Mouse (Mus musculus) MEL (cell line): ENCODE data around the gene Adprhl1. TPM values are rescaled to one million over a fixed set of nuclear protein-coding genes. Genes with fewer than 3 reads are reported as not detected.

Experiments used
- DNase-seq: peaks from one replicate; pipeline ENCODE4 v3.0.0; 2011; ENCODE audit warnings: low read depth, low spot score
- H3K27ac ChIP-seq: 2 replicates; pipeline ENCODE4 v1.5.1; 2012; ENCODE audit warnings: low read depth, mild to moderate bottlenecking, control low read depth, low read length, moderate library complexity; ENCODE audit not compliant: control insufficient read depth
- H3K27me3 ChIP-seq, 2 experiments: fragments of 150-350 bp in 1 of 2; sonication (generic) in 1 of 2; 2 replicates each; pipeline ENCODE4 v1.6.1; 2012; ENCODE audit warnings: low read length in 2 of 2, mild to moderate bottlenecking in 2 of 2, improper control_type of control experiment in 1 of 2, moderate library complexity in 1 of 2; ENCODE audit not compliant: insufficient read depth in 2 of 2, control insufficient read depth in 1 of 2
- H3K36me3 ChIP-seq, 2 experiments: 2 replicates each; pipeline ENCODE4 v1.6.1; 2012 to 2014; ENCODE audit warnings: low read length in 2 of 2, improper control_type of control experiment in 1 of 2, inconsistent platforms in 1 of 2, mild to moderate bottlenecking in 1 of 2; ENCODE audit not compliant: insufficient read depth in 2 of 2, control insufficient read depth in 1 of 2
- H3K4me1 ChIP-seq, 2 experiments: fragments of 150-350 bp in 1 of 2; sonication (generic) in 1 of 2; 2 replicates each; pipeline ENCODE4 v1.6.1; 2012; ENCODE audit warnings: low read length in 2 of 2, improper control_type of control experiment in 1 of 2, mild to moderate bottlenecking in 1 of 2; ENCODE audit not compliant: insufficient read depth in 2 of 2, control insufficient read depth in 1 of 2
- H3K4me3 ChIP-seq, 2 experiments: fragments of 150-350 bp in 1 of 2; sonication (generic) in 1 of 2; 2 replicates each; pipeline ENCODE4 v1.5.1; 2012; ENCODE audit warnings: low read depth in 2 of 2, low read length in 2 of 2, mild to moderate bottlenecking in 2 of 2, moderate library complexity in 2 of 2, control low read depth in 1 of 2, improper control_type of control experiment in 1 of 2; ENCODE audit not compliant: control insufficient read depth in 1 of 2, insufficient read depth in 1 of 2
- H3K79me2 ChIP-seq: 2 replicates; pipeline ENCODE4 v1.6.1; 2012; ENCODE audit warnings: mild to moderate bottlenecking, low read length, moderate library complexity; ENCODE audit not compliant: control insufficient read depth, poor library complexity, insufficient read depth
- H3K9ac ChIP-seq: 2 replicates; pipeline ENCODE4 v1.6.1; 2012; ENCODE audit warnings: low read depth, mild to moderate bottlenecking, control low read depth, low read length, moderate library complexity; ENCODE audit not compliant: control insufficient read depth, poor library complexity, severe bottlenecking
- H3K9me3 ChIP-seq: fragments of 150-350 bp; sonication (generic); replicated peaks from 2 replicates; pipeline ENCODE4 v1.6.1; 2012; ENCODE audit warnings: mild to moderate bottlenecking, low read length, improper control_type of control experiment, moderate library complexity; ENCODE audit not compliant: insufficient read depth
- BHLHE40 ChIP-seq: IDR thresholded peaks from 2 replicates; pipeline ENCODE4 v1.6.1; 2012; ENCODE audit warnings: low read depth, mild to moderate bottlenecking, inconsistent platforms, low read length, improper control_type of control experiment, borderline replicate concordance
- CHD2 ChIP-seq: IDR thresholded peaks from 2 replicates; pipeline ENCODE4 v1.6.1; 2011; ENCODE audit warnings: low read length, improper control_type of control experiment
- CTCF ChIP-seq, 3 experiments: IDR thresholded peaks in 2 of 3; conservative IDR thresholded peaks in 1 of 3; 2 replicates each; pipeline ENCODE4 v1.5.1; 2011 to 2012; ENCODE audit warnings: low read length in 3 of 3, low read depth in 2 of 3, mild to moderate bottlenecking in 2 of 3, improper control_type of control experiment in 1 of 3, inconsistent platforms in 1 of 3, mixed read lengths in 1 of 3, moderate library complexity in 1 of 3; ENCODE audit not compliant: control insufficient read depth in 1 of 3, insufficient read depth in 1 of 3, poor library complexity in 1 of 3, severe bottlenecking in 1 of 3
- E2F4 ChIP-seq: IDR thresholded peaks from 2 replicates; pipeline ENCODE4 v1.6.1; 2011; ENCODE audit warnings: low read depth, low read length, improper control_type of control experiment, borderline replicate concordance
- ELF1 ChIP-seq: IDR thresholded peaks from 2 replicates; pipeline ENCODE4 v1.6.1; 2014; ENCODE audit warnings: low read depth, mild to moderate bottlenecking, inconsistent platforms, low read length, improper control_type of control experiment, moderate library complexity
- ETS1 ChIP-seq: IDR thresholded peaks from 2 replicates; pipeline ENCODE4 v1.6.1; 2012; ENCODE audit warnings: low read depth, mild to moderate bottlenecking, inconsistent platforms, low read length, improper control_type of control experiment, moderate library complexity
- GATA1 ChIP-seq: IDR thresholded peaks from 2 replicates; pipeline ENCODE4 v1.6.1; 2011; ENCODE audit warnings: low read depth, low read length, improper control_type of control experiment
- HCFC1 ChIP-seq: IDR thresholded peaks from 2 replicates; pipeline ENCODE4 v1.6.1; 2012; ENCODE audit warnings: low read depth, mild to moderate bottlenecking, inconsistent platforms, low read length, improper control_type of control experiment, moderate library complexity
- KAT2A ChIP-seq: conservative IDR thresholded peaks from 2 replicates; pipeline ENCODE4 v1.6.1; 2012; ENCODE audit warnings: low read depth, low read length, improper control_type of control experiment, inconsistent platforms
- MAFK ChIP-seq: IDR thresholded peaks from 2 replicates; pipeline ENCODE4 v1.6.1; 2011; ENCODE audit warnings: low read depth, mild to moderate bottlenecking, low read length, improper control_type of control experiment, borderline replicate concordance
- MAZ ChIP-seq: IDR thresholded peaks from 2 replicates; pipeline ENCODE4 v1.6.1; 2012; ENCODE audit warnings: low read depth, mild to moderate bottlenecking, inconsistent platforms, low read length, improper control_type of control experiment
- MEF2A ChIP-seq: IDR thresholded peaks from 2 replicates; pipeline ENCODE4 v1.6.1; 2014; ENCODE audit warnings: low read depth, mild to moderate bottlenecking, inconsistent platforms, low read length, improper control_type of control experiment; ENCODE audit not compliant: poor library complexity, insufficient replicate concordance, severe bottlenecking; ENCODE audit errors: extremely low read depth
- MYC ChIP-seq: IDR thresholded peaks from 2 replicates; pipeline ENCODE4 v1.6.1; 2011; ENCODE audit warnings: low read depth, mild to moderate bottlenecking, low read length, improper control_type of control experiment, moderate library complexity
- NELFE ChIP-seq: IDR thresholded peaks from 2 replicates; pipeline ENCODE4 v1.6.1; 2011; ENCODE audit warnings: low read depth, low read length, improper control_type of control experiment
- NRF1 ChIP-seq: IDR thresholded peaks from 2 replicates; pipeline ENCODE4 v1.6.1; 2014; ENCODE audit warnings: low read depth, mild to moderate bottlenecking, inconsistent platforms, low read length, improper control_type of control experiment, moderate library complexity; ENCODE audit not compliant: poor library complexity, insufficient read depth, severe bottlenecking
- POLR2AphosphoS2 ChIP-seq: IDR thresholded peaks from 2 replicates; pipeline ENCODE4 v1.6.1; 2011; ENCODE audit warnings: low read length, improper control_type of control experiment
- POLR2AphosphoS5 ChIP-seq: IDR thresholded peaks from 2 replicates; pipeline ENCODE4 v1.6.1; 2012; ENCODE audit warnings: low read depth, borderline replicate concordance, mild to moderate bottlenecking, inconsistent platforms, low read length, moderate library complexity, mixed read lengths
- RCOR1 ChIP-seq: IDR thresholded peaks from 2 replicates; pipeline ENCODE4 v1.6.1; 2012; ENCODE audit warnings: low read depth, mild to moderate bottlenecking, inconsistent platforms, low read length, improper control_type of control experiment
- SIN3A ChIP-seq: IDR thresholded peaks from 2 replicates; pipeline ENCODE4 v1.6.1; 2012; ENCODE audit warnings: low read length, improper control_type of control experiment, inconsistent platforms
- SMC3 ChIP-seq: IDR thresholded peaks from 2 replicates; pipeline ENCODE4 v1.6.1; 2011; ENCODE audit warnings: low read depth, low read length, improper control_type of control experiment
- TBP ChIP-seq: IDR thresholded peaks from 2 replicates; pipeline ENCODE4 v1.8.0; 2011; ENCODE audit warnings: low read depth, low read length, improper control_type of control experiment
- UBTF ChIP-seq: IDR thresholded peaks from 2 replicates; pipeline ENCODE4 v1.6.1; 2012; ENCODE audit warnings: low read depth, mild to moderate bottlenecking, inconsistent platforms, low read length, improper control_type of control experiment, moderate library complexity, borderline replicate concordance; ENCODE audit not compliant: insufficient read depth
- USF1 ChIP-seq: IDR thresholded peaks from 2 replicates; pipeline ENCODE4 v1.6.1; 2014; ENCODE audit warnings: low read depth, mild to moderate bottlenecking, inconsistent platforms, low read length, improper control_type of control experiment, moderate library complexity
- ZC3H11A ChIP-seq: IDR thresholded peaks from 2 replicates; pipeline ENCODE4 v1.6.1; 2012; ENCODE audit warnings: low read depth, mild to moderate bottlenecking, inconsistent platforms, low read length, improper control_type of control experiment
- ZKSCAN1 ChIP-seq: IDR thresholded peaks from 2 replicates; pipeline ENCODE4 v1.6.1; 2012; ENCODE audit warnings: low read depth, mild to moderate bottlenecking, inconsistent platforms, low read length, improper control_type of control experiment, moderate library complexity
- ZMIZ1 ChIP-seq: IDR thresholded peaks from 2 replicates; pipeline ENCODE4 v1.6.1; 2012; ENCODE audit warnings: low read depth, mild to moderate bottlenecking, inconsistent platforms, low read length, improper control_type of control experiment, moderate library complexity
- polyA plus RNA-seq, 2 experiments: library from polyadenylated mRNA; stranded (reverse) in 1 of 2; unstranded in 1 of 2; fragments of >175 nt in 1 of 2; fragments of >200 nt in 1 of 2; gene quantifications; 2 replicates each; pipeline versions ENCODE4 v1.2.1 to v1.2.4; 2012; ENCODE audit warnings: low replicate concordance in 2 of 2, low read depth in 1 of 2; ENCODE audit not compliant: insufficient read length in 2 of 2, insufficient read depth in 1 of 2, missing spikeins in 1 of 2
- total RNA-seq: library from RNA; depleted of rRNA; stranded (reverse); fragments of 300-350 nt; gene quantifications from 2 replicates; pipeline ENCODE4 v1.2.3, GENCODE M21; 2012

Gene Adprhl1
- total and polyA plus RNA-seq, 3 experiments: not detected

DNA sequence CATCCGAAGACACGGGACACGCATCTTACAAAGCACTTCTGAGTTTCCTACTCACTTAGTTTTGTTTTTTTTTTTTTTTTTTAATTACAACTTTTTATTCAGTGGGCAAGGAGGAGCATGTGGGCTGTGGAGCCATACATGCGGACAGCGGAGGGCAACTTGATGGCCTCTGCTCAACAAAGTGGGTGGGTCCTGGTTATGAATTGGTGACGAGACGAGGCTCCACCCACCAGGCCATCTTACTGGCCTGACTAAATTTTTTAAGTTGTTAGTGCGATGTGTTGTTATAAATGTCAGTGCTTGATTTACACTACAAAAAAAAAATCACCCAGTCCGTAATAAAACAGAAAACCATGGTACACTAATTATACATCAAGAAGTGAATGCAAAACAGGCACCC is 73.6 kb downstream of the Adprhl1 start:
- Histone ChIP-seq H3K27me3 (no peaks in the 10 kb centered on the region), H3K4me3 (no peak overlapping the region), H3K9me3 (no peaks in the 10 kb centered on the region), H3K79me2 (no peaks in the 10 kb centered on the region), H3K27ac (no peak overlapping the region), H3K9ac (no peak overlapping the region), H3K4me1 (peaks cover 0 to 17% of the 10 kb centered on the region in 2 experiments; a peak in 2 of 4 replicates), H3K36me3 (peaks cover 0 to 2% of the 10 kb centered on the region in 2 experiments; a peak in 1 of 4 replicates)
- DNase-seq: no peak
- TF ChIP-seq CTCF (IDR thresholded peaks at IDR 0.05 in 2 of 3, conservative IDR thresholded peaks at IDR 0.05 in 1 of 3; ENCODE audit: control insufficient read depth in 1 of 3, insufficient read depth in 1 of 3, low read depth in 2 of 3, low read length in 3 of 3, poor library complexity in 1 of 3, severe bottlenecking in 1 of 3): no peak
- TF ChIP-seq ZKSCAN1: no peak
- TF ChIP-seq MAFK: no peak
- TF ChIP-seq ETS1: no peak
- TF ChIP-seq MEF2A: no peak
- TF ChIP-seq BHLHE40: no peak
- TF ChIP-seq RCOR1: no peak
- no peak for TF ChIP-seq KAT2A
- TF ChIP-seq HCFC1: no peak
- TF ChIP-seq ZMIZ1: no peak

DNA sequence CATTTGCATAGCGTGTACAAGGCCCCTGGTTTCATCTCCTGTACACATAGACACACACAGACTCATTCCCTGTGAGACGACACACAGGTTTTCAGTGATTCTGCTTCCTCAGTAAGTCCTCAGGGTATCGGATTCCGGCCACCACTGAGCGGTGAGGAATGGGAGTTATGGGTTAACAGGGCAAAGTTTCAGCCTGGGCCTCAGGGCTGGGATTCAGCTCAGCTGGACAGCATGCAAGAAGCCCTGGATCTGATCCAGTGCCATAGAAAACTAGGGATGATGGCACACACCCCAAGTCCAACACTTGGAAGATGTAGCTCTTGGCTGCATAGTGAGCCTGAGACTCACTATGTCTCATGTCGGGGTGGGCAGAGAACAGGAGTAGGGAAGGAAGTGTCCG is 74.0 kb downstream of the Adprhl1 start:
- Histone ChIP-seq H3K4me3 (no peak overlapping the region), H3K27me3 (no peaks in the 10 kb centered on the region), H3K36me3 (peaks cover 0 to 2% of the 10 kb centered on the region in 2 experiments; a peak in 1 of 4 replicates), H3K27ac (no peak overlapping the region), H3K9ac (no peak overlapping the region), H3K79me2 (no peaks in the 10 kb centered on the region), H3K9me3 (no peaks in the 10 kb centered on the region), H3K4me1 (peaks cover 0 to 17% of the 10 kb centered on the region in 2 experiments; a peak in 2 of 4 replicates)
- no peak for DNase-seq
- 0 out of 2 replicates have a peak, but pooled peaks have one; percentile 4 for TF ChIP-seq GATA1
- TF ChIP-seq SIN3A: no peak
- TF ChIP-seq POLR2AphosphoS2: no peak

DNA sequence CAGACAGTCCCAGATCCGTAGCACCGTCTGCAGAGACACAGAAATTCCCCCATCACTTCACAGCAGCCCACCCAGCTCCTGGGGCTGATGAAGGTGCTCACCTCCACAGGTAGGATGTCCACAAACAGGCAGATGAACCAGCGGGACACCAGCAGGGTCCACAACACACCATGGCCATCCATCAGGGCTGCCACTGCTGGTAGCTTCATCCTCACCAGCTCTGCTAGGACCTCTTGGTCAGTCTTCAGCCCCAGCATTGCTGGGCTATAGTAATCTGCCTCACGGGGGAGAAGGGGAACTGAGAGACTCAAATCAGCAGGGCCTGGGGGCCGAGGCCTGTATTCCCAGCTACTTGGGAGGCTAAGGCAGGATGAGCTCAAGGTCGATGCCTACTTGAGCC is 74.5 kb downstream of the Adprhl1 start:
- Histone ChIP-seq H3K4me1 (peaks cover 0 to 17% of the 10 kb centered on the region in 2 experiments; a peak in 2 of 4 replicates), H3K27me3 (no peaks in the 10 kb centered on the region), H3K79me2 (no peaks in the 10 kb centered on the region), H3K9me3 (no peaks in the 10 kb centered on the region), H3K4me3 (no peak overlapping the region), H3K36me3 (peaks cover 0 to 2% of the 10 kb centered on the region in 2 experiments; a peak in 1 of 4 replicates), H3K27ac (no peak overlapping the region), H3K9ac (no peak overlapping the region)
- no peak for DNase-seq
- TF ChIP-seq MYC (no peak), ETS1 (no peak), SMC3 (no peak), MAZ (no peak), CTCF (IDR thresholded peaks at IDR 0.05 in 2 of 3, conservative IDR thresholded peaks at IDR 0.05 in 1 of 3; ENCODE audit: control insufficient read depth in 1 of 3, insufficient read depth in 1 of 3, low read depth in 2 of 3, low read length in 3 of 3, poor library complexity in 1 of 3, severe bottlenecking in 1 of 3) (no peak), CHD2 (no peak), NELFE (no peak), USF1 (no peak), SIN3A (no peak), UBTF (no peak), NRF1 (no peak), E2F4 (no peak), ZKSCAN1 (no peak), ELF1 (no peak), ZC3H11A (no peak), TBP (no peak), POLR2AphosphoS5 (no peak)
- TF ChIP-seq, all 39 proteins: peak for 0
